Mouse (Mus musculus) kidney, postnatal 0 days (tissue): ENCODE results near the gene Atp1b4. TPM values are rescaled to one million over a fixed set of nuclear protein-coding genes. Genes with fewer than 3 reads are reported as not detected.

ENCODE experiments used
- ATAC-seq: fragments of 200-750 bp; cut with Nextera tagmentation; replicated peaks from 2 replicates; pipeline ENCODE4 v1.8.0; 2017; ENCODE audit warnings: low read depth, moderate number of reproducible peaks, moderate TSS enrichment, moderate library complexity; ENCODE audit not compliant: low FRiP score
- DNase-seq: peaks from one replicate; pipeline ENCODE4 v3.0.0-alpha.2; 2016; ENCODE audit warnings: low spot score
- H3K27ac ChIP-seq: fragments of 300-500 bp; sonication (generic); 2 replicates; pipeline ENCODE4 v1.5.1; 2014; ENCODE audit warnings: mild to moderate bottlenecking
- H3K27me3 ChIP-seq: fragments of 300-500 bp; sonication (generic); 2 replicates; pipeline ENCODE4 v1.6.1; 2014; ENCODE audit warnings: low read length, mixed read lengths; ENCODE audit not compliant: insufficient read depth
- H3K36me3 ChIP-seq: fragments of 300-500 bp; sonication (generic); 2 replicates; pipeline ENCODE4 v1.6.1; 2014; ENCODE audit warnings: low read length, mixed read lengths; ENCODE audit not compliant: insufficient read depth
- H3K4me1 ChIP-seq: fragments of 300-500 bp; sonication (generic); replicated peaks from 2 replicates; pipeline ENCODE4 v1.6.1; 2014; ENCODE audit warnings: antibody characterized with exemption, low read length, mixed read lengths; ENCODE audit not compliant: insufficient read depth
- H3K4me2 ChIP-seq: fragments of 300-500 bp; sonication (generic); 2 replicates; pipeline ENCODE4 v1.6.1; 2014; ENCODE audit warnings: mild to moderate bottlenecking, low read length, moderate library complexity, mixed read lengths
- H3K4me3 ChIP-seq: fragments of 300-500 bp; sonication (generic); replicated peaks from 2 replicates; pipeline ENCODE4 v1.5.1; 2014; ENCODE audit warnings: low read depth, low read length
- H3K9ac ChIP-seq: fragments of 300-500 bp; sonication (generic); 2 replicates; pipeline ENCODE4 v1.6.1; 2014; ENCODE audit warnings: low read depth, low read length
- H3K9me3 ChIP-seq: fragments of 300-500 bp; sonication (generic); replicated peaks from 2 replicates; pipeline ENCODE4 v1.6.1; 2016; ENCODE audit warnings: low read length, inconsistent platforms, mixed read lengths
- CTCF ChIP-seq: IDR thresholded peaks from 2 replicates; pipeline ENCODE4 v1.5.1; 2016; ENCODE audit warnings: antibody characterized with exemption, low read depth, mild to moderate bottlenecking, moderate library complexity
- WGBS: fragments of 180-500 bp; shearing (Covaris S2); extraction: QIAGEN DNeasy Blood & Tissue Kit; methylation state at CpG from one replicate; pipeline ENCODE4 v1.1.7; 2014; 5-methylcytosine and 5-hydroxymethylcytosine counted together
- polyA plus RNA-seq: library from polyadenylated mRNA; unstranded; fragments of >200 nt; fragmentation: Nextera tagmentation; extraction: Ambion mirVana; gene quantifications from 2 replicates; pipeline ENCODE4 v1.2.1, GENCODE M21; 2015

The Atp1b4 gene
- 0.04 TPM in 1 of 2 replicates, not detected in the other for polyA plus RNA-seq

- H3K4me2 ChIP-seq: no peak within 1 kb of the TSS
- H3K36me3 ChIP-seq: no peaks in the 10 kb centered on the region
- no peak for TF ChIP-seq CTCF
- no peak within 1 kb of the TSS for H3K9ac ChIP-seq
- DNase-seq: no peak
- H3K27me3 ChIP-seq: no peaks in the 10 kb centered on the region
- H3K27ac ChIP-seq: no peak within 1 kb of the TSS
- ATAC-seq: no peak
- 84% methylated on average over 8 of the region's 8 CpGs for WGBS
- H3K4me1 ChIP-seq: no peaks in the 10 kb centered on the region
- no peak within 1 kb of the TSS for H3K4me3 ChIP-seq
- no peaks in the 10 kb centered on the region for H3K9me3 ChIP-seq
Measured at GRCm38 (mm10) chrX:38315884-38316283, at the start of gene Atp1b4. TSS of gene Atp1b4 (plus strand) at chrX:38316184.

GRCm38 (mm10) chrX:38308597-38308996, 7.4 kb upstream of the Atp1b4 start:
- no peak for TF ChIP-seq CTCF
- Histone ChIP-seq H3K9me3 (no peaks in the 10 kb centered on the region), H3K4me2 (no peak overlapping the region), H3K36me3 (no peaks in the 10 kb centered on the region), H3K27me3 (no peaks in the 10 kb centered on the region), H3K4me1 (no peaks in the 10 kb centered on the region), H3K4me3 (no peak overlapping the region), H3K27ac (no peak overlapping the region), H3K9ac (no peak overlapping the region)
- no peak for DNase-seq
- 61% methylated on average over 4 of the region's 4 CpGs for WGBS
- no peak for ATAC-seq

- no peak for DNase-seq
- no peak for TF ChIP-seq CTCF
- Histone ChIP-seq H3K4me3 (no peak overlapping the region), H3K36me3 (no peaks in the 10 kb centered on the region), H3K9ac (no peak overlapping the region), H3K27ac (no peak overlapping the region), H3K9me3 (no peaks in the 10 kb centered on the region), H3K4me1 (no peaks in the 10 kb centered on the region), H3K4me2 (no peak overlapping the region), H3K27me3 (no peaks in the 10 kb centered on the region)
- WGBS: 69% methylated on average over 2 of the region's 2 CpGs
- no peak for ATAC-seq
Measured at GRCm38 (mm10) chrX:38311054-38311453, 4.9 kb upstream of the Atp1b4 start.

- Histone ChIP-seq H3K9me3 (no peaks in the 10 kb centered on the region), H3K27me3 (no peaks in the 10 kb centered on the region), H3K27ac (no peak overlapping the region), H3K4me2 (no peak overlapping the region), H3K4me1 (no peaks in the 10 kb centered on the region), H3K36me3 (no peaks in the 10 kb centered on the region), H3K9ac (no peak overlapping the region), H3K4me3 (no peak overlapping the region)
- ATAC-seq (no peak), DNase-seq (peak; percentile 15)
- 55% methylated on average over 9 of the region's 9 CpGs for WGBS
- TF ChIP-seq CTCF: no peak
Measured at GRCm38 (mm10) chrX:38312910-38313625, 2.9 kb upstream of the Atp1b4 start.

GRCm38 (mm10) chrX:38313626-38314210, 2.3 kb upstream of the Atp1b4 start:
- Histone ChIP-seq H3K27ac (no peak overlapping the region), H3K4me2 (no peak overlapping the region), H3K36me3 (no peaks in the 10 kb centered on the region), H3K4me1 (no peaks in the 10 kb centered on the region), H3K4me3 (no peak overlapping the region), H3K9ac (no peak overlapping the region), H3K9me3 (no peaks in the 10 kb centered on the region), H3K27me3 (no peaks in the 10 kb centered on the region)
- no peak for TF ChIP-seq CTCF
- WGBS: 66% methylated on average over 6 of the region's 6 CpGs
- no peak for ATAC-seq
- no peak for DNase-seq

GRCm38 (mm10) chrX:38330695-38331406, 14.9 kb downstream of the Atp1b4 start:
- H3K4me1 ChIP-seq: no peaks in the 10 kb centered on the region
- no peaks in the 10 kb centered on the region for H3K27me3 ChIP-seq
- H3K4me2 ChIP-seq: no peak overlapping the region
- H3K36me3 ChIP-seq: no peaks in the 10 kb centered on the region
- no peak for DNase-seq
- no peak overlapping the region for H3K9ac ChIP-seq
- H3K9me3 ChIP-seq: no peaks in the 10 kb centered on the region
- no peak for ATAC-seq
- H3K4me3 ChIP-seq: no peak overlapping the region
- 79% methylated on average over 4 of the region's 4 CpGs for WGBS
- H3K27ac ChIP-seq: no peak overlapping the region
- no peak for TF ChIP-seq CTCF
